Mouse (Mus musculus): ENCODE data around the gene Kazald1.

The Kazald1 gene

DNA sequence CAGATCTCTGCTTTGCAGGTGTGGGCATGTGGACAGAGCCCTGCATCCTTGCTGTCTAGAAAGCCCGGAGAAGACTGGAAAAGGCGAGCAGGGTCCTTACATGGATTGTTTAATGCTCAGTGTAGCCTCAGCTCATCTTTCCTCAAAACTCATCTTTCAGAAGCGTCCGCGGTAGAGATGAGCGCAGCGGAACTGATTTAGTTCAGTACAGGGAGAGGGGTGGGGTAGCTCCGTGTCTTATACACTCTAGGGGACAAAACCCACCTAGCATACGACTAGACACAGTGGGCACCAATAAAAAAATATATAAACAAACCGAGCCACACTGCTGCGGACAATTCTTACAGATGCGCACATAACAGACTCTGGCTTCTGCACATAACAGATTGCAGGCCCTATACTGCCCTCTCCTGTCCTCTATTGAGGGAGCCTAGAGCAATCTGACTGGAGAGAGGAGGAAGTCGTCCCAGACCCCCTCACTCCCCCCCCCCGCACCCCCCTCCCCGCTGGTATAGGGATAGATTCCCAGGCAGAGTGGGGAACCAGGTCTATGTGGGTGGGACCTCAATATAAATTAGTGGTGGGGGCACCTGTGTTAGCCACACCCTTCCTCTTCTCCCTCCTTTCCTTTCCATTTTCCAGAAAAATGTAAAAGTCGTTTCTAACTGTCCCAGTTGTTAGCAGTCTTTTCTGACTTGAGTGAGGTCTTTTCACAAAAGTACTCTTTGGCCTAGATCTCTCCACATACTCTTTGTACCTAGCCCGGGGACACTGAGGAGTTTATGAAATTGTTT is 4.1 kb downstream of the Kazald1 start:
- DNase-seq: no peak

DNA sequence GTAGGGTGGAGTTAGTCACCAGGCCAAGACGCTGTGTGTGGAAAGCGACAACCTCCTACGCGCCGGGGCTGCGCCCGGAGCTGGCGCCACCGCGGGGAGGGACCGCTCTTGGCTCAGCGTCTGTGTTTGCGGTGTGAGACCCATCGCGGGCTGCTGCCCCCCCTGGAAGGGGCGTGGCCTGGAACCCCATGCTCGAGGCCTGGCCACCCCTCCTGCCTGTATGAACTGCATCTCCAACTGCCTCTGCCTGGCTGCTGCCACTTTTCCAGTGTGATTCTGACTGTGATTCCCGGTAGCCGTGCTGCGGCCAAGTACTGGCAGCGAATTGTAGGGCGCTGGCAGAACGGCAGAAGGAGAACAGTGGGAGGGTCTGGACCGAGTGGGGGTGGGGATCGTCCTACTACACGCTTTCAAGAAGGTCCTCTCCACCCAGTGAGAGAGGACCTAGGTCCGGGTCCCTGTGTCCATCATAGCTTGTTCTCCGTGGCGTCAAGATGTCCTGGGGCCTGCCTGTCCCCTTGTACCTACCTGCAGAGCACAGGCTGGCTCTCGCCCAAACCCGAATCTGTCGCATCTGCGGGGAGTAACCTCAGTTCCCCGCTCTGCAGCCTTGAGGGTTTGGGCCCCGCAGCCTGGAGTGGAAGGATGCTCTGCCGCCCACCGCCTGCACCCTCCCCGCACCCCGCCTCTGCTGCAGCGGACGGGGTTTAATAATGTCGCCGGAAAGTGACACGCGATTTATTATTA is 4.9 kb downstream of the Kazald1 start:
- DNase-seq: peak; percentile 63

DNA sequence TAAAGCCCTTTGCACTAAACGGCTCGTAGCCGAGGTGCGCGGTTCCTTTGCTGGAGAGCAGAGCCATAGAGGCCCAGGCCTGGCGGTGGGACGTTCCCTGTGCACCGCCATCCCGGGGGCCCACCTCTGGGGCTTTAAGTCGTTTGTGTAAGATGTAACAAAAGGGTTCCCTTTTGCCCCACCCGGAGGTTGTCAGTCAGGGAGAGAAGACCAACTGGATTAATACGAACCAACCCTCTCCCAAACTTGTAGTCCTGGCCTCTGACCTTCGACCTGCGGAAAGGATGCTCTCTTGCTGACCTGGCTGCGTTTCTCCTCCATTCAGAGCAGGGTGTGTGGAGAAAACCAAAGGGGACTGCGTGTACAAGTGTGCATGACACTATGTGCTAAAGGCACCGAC is 5.7 kb downstream of the Kazald1 start:
- DNase-seq: no peak

DNA sequence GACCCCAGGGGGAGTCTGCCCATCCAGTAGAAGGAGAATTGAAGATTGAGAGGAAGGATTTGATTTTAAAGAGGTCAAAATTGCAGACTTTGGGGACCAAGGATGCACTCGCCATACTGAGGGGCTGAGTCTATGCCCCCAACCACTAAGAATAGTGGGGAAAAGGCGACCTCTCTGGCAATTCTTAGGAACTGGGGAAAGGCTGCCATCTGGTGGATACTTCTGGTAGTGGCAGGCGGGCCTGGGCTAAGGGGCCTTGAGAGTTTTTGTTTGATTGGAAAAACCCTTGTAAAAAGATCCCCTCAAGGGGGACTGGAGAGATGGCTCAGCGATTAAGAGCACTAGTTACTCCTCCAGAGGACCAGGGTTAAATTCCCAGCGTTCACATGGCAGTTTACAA is 6.2 kb downstream of the Kazald1 start:
- peak; percentile 78 for DNase-seq

DNA sequence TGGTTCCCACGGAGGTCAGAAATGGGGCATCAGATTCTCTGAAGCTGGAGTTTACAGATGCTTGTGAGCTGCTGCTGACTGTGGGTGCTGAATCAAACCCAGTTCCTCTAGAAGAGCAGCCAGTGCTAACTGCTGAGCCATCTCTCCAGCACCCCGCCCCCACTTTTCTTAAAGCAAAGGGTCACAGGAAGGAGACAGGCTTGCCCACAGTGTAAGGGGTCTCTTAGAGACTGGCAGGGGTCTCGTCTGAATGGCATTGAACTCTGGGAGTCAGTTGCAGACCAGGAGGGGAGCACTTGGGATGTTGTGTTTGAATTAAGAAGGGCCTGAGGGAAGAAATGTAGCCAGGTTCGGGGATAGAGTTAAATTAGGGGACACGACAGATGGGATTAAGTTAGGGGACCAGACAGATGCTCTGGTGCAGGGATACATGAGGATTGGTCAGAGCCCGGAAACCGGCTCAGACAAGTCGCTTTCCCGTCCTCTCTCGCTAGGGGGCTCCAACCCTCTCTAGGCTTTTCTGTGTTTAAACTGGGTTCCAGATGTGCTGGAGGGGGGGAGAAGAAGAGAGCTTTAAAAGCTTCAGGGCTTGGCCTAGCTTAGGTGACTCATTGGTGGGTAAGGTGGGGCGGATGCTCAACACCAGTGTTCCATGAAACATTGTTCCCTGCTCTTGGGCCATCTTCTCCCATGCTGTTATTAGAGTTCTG is 7.0 kb downstream of the Kazald1 start:
- DNase-seq: peak; percentile 64

DNA sequence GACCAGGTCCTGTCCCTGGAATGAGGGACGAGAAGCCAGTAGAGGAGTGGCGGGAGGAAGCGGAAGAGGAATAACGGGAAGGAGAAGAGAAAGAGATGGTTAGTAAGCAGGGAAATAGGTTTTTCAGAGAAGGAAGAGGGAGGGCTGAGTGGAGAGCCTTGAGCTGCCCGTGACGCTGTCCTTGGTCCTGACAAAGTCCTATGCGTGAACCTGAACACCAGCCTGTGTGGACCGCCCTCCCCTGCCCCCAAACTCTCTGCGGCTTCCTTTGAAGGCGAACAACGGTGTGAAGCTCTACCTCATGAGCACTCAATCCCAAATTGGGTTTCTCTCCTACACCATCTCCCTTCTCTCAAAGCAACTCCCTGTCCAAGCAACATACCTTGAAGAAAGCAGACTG is 22.8 kb downstream of the Kazald1 start:
- peak; percentile 47 for DNase-seq

DNA sequence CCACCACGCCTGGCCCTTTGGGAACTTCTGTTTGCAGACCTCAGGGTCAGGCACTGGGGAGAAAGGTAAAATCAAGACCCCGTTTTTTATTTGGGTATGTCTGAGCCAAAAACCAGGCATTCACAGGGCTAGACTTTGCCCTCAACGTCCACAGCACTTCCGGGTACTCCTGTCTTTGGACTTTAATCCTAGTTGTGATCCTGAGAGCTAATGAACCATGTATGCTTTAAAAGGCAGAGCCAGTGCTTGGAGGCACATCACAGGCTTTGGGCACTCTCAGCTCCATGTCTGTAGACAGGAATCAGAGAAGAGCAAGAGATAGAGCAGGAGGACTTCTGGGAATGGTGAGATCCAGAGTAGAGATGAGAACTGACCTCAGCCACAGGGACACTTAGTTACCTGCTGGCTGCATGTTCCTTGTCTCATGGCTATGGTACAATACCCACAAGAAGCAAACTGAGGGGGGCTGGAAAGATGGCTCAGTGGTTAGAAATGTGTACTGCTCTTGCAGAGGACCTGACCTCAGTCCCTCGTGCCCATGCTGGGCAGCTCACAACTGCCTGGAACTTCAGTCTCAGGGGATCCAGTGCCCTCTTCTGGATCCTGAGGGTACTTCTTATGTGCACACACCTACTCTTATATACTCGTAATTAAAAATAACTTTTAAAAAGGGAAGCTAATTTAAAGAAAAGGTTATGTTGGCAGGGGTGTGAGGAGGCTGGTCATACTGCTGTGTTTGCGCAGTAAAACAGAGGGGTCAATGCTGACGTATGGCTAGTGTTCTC is 25.6 kb downstream of the Kazald1 start:
- DNase-seq: no peak

DNA sequence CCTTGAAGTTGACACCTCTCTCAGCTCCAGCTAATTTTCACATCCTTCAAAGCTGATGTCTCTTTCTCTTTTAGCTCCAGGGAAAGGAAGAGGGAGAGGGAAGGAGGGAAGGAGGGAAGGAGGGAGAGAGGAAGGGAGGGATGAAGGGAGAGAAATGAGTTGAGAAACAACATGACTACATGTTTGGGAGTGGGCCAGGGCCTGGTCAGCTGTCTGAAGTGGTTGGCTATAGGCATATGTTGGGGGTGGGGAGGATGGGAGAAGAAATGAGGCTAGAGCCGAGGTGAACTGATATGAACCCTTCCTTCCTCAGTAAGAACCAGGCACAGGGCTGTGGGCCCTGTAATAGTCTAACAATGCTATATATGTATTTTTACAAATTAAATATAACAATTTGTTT is 30.6 kb downstream of the Kazald1 start:
- DNase-seq: no peak

DNA sequence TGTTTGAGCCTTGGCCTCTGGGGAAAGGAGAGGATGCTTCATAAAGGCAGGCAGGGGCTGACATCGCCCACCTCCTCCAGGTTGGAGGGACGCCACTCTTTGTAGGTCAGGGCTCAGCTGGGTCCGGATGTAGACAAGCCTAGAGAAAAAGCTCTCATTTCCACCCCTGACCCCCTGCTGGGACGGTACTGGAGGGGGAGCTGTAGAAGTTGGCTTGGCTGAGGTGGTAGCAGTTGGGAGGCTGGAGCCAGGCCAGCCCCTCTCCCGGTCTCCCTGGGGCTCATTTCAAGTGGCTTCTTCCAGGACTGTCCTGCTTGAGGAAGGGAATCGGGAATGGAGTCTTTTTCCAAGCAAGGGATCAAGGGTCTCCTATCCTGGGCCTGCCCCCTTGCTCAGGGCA is 31.6 kb downstream of the Kazald1 start:
- DNase-seq: no peak

DNA sequence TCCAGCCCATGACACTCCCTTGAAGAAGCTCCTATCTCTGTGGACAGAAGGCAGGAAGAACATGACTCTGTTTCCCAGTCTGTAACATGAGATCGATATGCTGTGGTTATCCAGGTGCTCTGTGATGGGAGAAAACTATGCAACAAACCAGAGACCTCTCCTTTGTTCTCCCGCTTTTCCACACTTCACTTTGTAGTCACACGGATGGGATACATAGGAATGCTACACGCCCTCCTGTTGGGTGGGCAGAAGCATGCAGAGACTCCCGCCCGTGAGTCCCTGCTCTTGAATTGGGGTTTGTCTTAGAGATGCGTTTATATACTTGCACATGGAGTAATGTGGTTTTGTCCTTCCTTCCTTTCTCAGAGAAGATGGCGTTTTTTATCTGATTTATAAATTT is 35.6 kb downstream of the Kazald1 start:
- no peak for DNase-seq

DNA sequence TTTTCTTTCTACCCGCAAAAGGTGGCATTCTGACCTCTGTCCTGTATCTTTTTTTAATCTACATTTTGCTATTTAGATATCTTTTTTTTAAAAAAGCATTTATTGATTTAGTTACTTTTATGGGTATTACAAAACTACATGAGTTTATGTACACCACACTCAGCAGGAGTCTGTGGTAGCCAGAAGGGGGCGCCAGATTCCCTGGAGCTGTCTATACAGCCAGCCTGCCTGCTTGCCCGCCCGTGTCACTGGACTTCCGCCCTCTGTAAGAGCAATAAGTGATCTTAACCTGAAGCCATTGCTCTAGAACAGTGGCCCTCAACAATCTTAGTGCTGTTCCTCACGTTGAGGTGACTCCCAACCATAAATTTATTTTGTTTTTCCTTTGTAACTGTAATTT is 37.4 kb downstream of the Kazald1 start:
- DNase-seq: no peak

DNA sequence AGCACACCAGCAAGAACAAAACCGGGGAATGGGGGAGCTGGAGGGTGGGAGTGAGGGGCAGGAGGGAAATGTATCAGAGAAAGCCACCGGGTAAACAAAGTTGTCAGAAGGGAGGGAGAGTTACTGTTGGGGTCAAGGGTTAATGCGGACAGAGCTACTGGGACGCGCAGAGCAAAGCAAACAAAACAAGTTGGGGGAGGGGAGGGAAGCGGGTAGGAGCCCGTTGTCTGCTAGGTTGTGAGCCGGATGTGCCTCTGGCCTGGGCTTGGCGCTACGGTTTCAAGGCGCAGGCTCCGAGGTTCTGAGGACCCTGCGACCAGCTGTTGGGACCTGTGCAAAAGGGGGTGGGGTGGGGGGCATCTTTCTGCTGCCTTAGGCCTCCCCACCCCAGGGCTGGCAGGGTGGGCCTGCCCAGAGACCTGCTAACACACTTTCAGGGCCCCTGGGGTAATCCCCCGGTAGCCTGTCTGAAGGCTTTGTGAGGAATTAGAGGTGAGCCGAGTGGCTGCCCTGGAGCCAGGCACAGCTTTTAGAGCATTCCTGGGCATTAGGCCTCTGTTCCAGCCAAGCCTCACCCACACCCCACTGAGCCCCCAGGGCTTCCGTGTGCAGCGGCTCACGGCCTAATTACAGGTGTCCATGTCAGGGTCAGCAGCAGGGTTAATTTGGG is 38.9 kb downstream of the Kazald1 start:
- no peak for DNase-seq

DNA sequence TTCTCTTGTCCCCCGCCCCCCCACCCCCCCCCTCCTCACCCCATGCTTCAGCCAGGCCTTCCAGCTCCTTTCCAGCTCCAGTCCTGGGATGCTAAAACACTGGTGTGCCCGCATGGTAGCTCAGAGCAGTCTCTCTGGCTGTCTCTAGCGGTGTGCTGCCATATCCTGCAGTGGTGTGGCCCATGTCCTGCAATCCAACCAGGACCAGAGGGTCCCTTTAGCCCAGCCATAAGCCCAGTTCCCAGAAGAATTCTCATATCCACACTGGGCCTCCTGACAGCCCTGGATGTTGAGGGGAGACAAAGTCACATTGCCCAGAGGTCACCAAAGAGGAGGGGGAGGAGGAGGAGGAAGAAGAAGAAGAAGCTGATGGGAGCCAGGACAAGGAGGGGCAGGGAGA is 39.7 kb downstream of the Kazald1 start:
- no peak for DNase-seq

DNA sequence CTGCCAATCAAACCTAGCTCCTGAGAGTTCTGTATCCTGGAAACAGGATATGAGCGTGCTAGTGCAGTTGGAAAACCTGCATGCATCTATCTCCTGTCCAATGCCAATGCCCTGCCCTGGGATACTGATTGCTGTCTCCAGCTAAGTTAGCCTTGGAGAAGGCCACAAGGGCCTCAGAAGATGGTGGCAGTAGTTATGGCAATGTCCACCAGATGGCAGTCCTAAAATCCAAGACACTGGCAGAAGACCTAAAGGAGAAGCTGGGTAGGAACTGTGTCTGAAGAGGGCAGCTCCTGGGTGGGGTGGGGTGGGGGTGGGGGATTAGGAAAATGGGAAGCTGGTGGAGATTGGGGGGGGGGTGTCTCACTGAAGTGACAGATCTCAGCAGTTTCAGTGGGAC is 41.8 kb downstream of the Kazald1 start:
- peak; percentile 18 for DNase-seq
